Mouse (Mus musculus) heart, adult 2 months (tissue): Measurements from ENCODE around the gene Fpr1.
A peak's percentile ranks its signal among the peaks of the same experiment; 100 is the strongest.

Experiments used
- CTCF ChIP-seq: fragments of 200-600 bp; IDR thresholded peaks from 2 replicates; pipeline ENCODE4 v1.8.1; 2022; ENCODE audit warnings: antibody characterized with exemption, mild to moderate bottlenecking, moderate library complexity
- EP300 ChIP-seq: fragments of 200-500 bp; IDR thresholded peaks from 2 replicates; pipeline ENCODE4 v1.6.1; 2011; ENCODE audit warnings: low read depth, low read length, control low read depth; ENCODE audit not compliant: insufficient read depth

- TF ChIP-seq CTCF (peak; percentile 46), EP300 (no peak)
Measured at GRCm38 (mm10) chr17:17845187-17846027, 38.3 kb downstream of the Fpr1 start.
